Mouse (Mus musculus) liver, adult 2 months (tissue): Measurements from ENCODE around the gene Efhd2.

Experiments used
- CTCF ChIP-seq: fragments of 200-500 bp; IDR thresholded peaks from 2 replicates; pipeline ENCODE4 v1.5.1; 2011; ENCODE audit warnings: low read depth, low read length, control low read depth
- POLR2A ChIP-seq: fragments of 200-500 bp; IDR thresholded peaks from 2 replicates; pipeline ENCODE4 v1.6.1; 2011; ENCODE audit warnings: low read length, control low read depth; ENCODE audit not compliant: insufficient read depth; ENCODE audit errors: extremely low read depth

DNA sequence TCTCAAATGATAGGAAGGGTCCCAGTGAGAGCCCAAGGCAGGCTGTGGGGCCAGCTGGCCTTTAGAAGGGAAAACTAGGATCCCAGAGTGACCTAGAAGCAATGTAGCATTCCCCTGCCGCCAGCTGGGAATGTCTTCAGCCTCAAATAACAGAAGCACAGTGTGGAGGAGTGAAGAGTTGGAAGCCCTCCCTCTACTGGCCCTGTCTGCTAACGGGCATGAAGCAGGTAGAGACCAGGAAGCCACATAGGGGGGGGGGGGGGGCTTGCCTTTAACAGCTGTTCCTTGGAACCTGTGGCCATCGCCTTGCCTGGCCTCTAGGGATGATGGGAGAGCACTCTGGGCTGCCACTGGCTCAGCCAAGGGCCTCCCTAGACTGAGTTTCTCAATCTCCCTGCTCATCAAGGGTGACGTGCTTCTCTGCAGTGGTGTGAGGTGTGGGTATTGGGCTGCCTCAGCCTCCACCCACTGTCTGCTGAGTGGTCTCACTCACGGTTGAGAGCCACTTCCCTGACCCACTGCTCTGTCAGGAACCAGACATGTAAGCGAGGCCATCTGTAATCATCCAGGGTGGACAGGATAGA is 11.8 kb upstream of the Efhd2 start:
- TF ChIP-seq CTCF: no peak
- TF ChIP-seq POLR2A: no peak
